Mouse (Mus musculus): ENCODE measurements around the gene Sept4.

Gene Sept4

DNA sequence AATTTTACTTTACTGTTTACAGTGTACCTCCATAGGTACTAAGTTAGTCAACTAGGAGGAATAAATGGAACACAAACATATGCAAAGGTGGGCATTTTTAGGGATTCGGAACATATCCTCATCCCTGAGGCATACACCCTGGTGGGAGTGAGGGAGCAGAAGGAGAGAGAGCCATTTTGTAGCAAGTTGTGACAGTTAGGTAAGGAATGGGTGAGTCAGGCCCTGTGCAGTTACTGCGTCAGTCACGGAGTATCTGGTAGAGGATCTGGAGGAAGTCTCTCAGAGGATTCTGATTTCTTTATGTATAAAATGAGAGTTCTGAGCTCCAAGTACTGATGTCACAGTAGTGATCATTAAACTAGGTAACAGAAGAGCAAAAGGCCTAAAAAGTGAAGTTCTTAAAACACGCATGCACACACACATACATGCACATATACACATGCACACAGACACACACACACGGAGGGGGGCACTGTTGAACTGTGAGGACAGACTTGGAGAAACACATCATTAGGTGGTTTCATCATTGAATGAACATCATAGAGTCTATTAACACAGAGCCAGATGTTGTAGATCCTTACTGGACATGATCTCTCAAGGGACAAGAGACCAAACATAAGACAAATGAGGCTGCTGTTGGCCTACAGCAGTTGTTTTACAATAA lies 18.6 kb downstream of the Sept4 start:
- Histone ChIP-seq H3K36me3 (ENCODE audit: control insufficient read depth, insufficient read depth, low read length, poor library complexity, severe bottlenecking) (no peaks in the 10 kb centered on the region), H3K27me3 (ENCODE audit: control insufficient read depth, insufficient read depth, low read length, poor library complexity, severe bottlenecking) (no peaks in the 10 kb centered on the region)
- DNase-seq (ENCODE audit: low read depth, low spot score) = no peak

DNA sequence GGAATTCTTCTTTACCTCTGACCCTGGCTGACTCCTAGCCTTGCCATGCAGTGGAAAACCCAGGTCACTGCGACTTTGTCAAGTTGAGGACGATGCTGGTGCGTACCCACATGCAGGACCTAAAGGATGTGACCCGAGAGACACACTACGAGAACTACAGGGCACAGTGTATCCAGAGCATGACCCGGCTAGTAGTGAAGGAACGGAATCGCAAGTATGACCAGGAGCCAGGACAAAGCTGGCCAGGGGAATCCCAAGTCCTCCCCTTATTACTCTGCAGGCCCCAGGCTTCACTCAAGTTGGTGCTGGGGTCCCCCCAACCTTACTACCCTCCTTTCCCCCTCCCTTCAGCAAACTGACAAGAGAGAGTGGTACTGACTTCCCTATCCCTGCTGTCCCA lies 20.9 kb downstream of the Sept4 start:
- H3K36me3 ChIP-seq (ENCODE audit: control insufficient read depth, insufficient read depth, low read length, poor library complexity, severe bottlenecking) = no peaks in the 10 kb centered on the region
- no peaks in the 10 kb centered on the region for H3K27me3 ChIP-seq (ENCODE audit: control insufficient read depth, insufficient read depth, low read length, poor library complexity, severe bottlenecking)
- DNase-seq (ENCODE audit: low read depth, low spot score) = no peak

DNA sequence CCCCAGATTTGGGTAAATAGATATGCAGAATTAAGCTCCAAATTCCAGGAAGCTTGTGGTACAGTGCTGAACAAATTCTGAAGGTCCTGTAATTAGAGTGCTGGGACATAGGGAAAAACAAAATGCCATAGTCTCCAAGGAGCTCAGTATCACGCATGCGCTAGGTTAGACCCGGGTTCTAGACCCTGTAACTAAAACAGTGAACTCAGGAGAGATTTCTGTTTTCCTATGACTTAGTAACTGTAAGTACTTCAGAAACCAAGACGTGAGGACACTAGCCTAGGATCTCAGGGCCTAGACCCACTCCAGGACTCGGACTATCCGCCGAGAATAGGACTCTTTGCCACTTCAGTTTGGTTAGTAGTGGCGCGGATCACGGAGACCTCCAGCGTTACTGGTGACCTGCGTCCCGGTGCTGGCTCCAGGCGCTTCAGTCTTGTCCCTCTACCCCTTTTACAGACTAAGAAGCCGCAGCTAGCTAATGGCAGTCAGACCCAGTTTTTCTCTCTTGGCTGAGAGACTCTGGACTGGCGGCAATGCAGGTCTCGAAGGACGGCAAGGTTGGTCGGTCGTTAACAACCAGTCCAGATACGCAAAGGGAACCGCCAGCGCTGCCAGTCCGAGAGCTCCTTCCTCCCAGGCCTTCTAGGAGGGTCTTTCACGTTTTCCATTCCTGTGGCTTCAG lies 22.3 kb downstream of the Sept4 start:
- no peaks in the 10 kb centered on the region for H3K36me3 ChIP-seq (ENCODE audit: control insufficient read depth, insufficient read depth, low read length, poor library complexity, severe bottlenecking)
- no peak for DNase-seq (ENCODE audit: low read depth, low spot score)
- no peaks in the 10 kb centered on the region for H3K27me3 ChIP-seq (ENCODE audit: control insufficient read depth, insufficient read depth, low read length, poor library complexity, severe bottlenecking)

DNA sequence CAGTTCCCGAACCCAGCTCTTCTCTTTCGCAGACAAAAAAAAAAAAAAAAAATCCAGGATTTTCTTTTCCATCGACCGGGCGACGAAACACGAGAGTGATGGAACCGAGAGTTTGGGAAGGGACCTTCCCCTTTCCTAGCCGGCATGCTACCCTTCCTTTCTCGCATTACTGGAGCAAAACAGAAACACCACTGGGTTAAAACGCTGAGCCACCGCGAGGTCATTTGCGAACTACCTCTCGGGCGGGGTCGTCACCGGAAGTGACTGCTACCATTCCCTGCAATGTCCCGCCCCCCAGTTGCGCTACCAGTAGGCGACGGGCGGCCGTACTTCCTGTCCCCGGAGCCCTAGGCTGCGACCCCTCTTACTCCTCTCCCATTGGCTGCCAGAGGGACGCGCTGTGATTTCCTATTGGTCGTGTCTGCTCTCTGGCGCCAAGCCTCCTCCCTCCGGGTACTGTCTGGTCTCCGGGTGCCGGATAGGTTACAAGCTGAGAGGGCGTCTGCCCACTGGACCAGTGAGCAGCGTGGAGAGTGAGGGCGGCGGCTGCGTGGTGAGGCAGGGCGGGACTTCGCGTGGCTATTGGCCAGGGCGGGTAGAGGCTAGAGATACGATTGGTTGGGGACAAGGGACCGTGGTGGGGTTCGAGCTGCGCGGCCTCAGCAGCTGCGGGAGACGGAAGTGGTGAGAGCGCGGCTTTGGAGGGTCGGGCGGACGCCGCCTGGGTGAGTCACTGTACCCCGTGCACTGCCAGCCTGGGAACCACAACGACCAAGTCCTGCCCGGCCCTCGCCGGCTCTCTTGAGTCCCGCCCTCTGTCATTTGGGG lies 23.0 kb downstream of the Sept4 start, which contains the start of gene Mtmr4:
Gene Mtmr4 (plus strand): TSS at position 637 of the 828 bp plus-strand sequence.
- Histone ChIP-seq H3K36me3 (ENCODE audit: control insufficient read depth, insufficient read depth, low read length, poor library complexity, severe bottlenecking) (no peaks in the 10 kb centered on the region; the same call in 1 of the 2 replicates), H3K27me3 (ENCODE audit: control insufficient read depth, insufficient read depth, low read length, poor library complexity, severe bottlenecking) (no peaks in the 10 kb centered on the region)
- peak; percentile 99 for DNase-seq (ENCODE audit: low read depth, low spot score)

DNA sequence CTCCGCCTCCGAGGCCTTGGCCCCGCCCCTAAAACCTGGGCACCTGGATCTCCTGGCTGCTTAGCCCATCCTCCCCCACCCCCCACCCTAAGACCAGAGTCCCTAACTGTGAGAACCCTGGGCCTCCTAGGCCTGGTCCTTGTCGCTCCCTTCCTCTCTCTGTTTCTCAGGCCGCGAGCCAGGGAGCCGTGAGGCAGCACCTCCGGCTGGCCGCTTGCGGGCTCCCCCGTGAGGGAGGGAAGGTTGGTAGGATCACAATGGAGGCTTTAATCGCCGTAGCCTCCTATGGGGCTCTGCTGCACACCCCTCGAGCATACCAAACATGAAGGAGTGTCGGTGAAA lies 23.6 kb downstream of the Sept4 start:
- H3K27me3 ChIP-seq (ENCODE audit: control insufficient read depth, insufficient read depth, low read length, poor library complexity, severe bottlenecking) = no peaks in the 10 kb centered on the region
- no peak for DNase-seq (ENCODE audit: low read depth, low spot score)
- H3K36me3 ChIP-seq (ENCODE audit: control insufficient read depth, insufficient read depth, low read length, poor library complexity, severe bottlenecking) = no peaks in the 10 kb centered on the region; the same call in 1 of the 2 replicates

DNA sequence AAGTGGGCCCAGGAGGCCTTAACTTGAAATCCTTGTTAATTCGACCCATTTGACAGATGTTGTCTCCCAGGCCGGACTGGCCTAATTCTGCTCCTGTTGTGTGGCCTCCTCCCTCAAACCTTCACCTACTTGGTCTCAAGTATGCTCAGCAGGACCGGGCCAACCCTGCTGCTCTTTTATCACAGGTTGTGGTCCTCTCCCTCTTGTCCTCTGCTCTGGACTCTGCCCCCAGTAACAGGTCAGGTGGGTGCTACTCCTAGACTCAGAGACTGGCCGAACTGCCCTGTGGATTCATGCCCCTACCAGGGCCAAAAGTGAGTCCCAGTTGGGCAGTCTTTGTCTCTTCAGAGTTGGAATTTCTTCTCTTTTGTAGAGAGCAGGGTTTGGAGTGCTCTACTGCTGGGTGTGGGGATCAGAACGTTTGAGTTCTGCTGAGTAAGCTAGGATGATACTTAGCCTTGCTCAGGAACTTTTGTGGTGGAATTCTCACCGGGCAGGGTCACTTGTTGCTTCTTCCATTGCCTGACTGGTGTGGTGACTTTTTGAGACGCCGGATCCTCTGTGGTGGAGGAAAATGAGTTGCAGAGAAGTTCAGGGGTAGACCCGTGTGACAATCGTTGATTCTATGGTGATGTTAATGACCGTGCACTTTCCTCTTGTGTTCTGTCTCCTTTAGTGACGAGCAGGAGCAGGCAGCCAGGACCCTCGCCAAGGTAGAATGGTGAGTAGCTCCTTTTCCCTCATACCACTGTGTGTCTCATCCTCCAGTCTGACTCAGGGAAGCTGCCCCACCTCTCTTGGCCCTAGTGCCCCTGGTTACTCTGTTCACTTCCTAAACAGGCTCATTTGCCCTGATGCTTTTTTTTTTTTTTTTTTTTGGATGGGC lies 24.3 kb downstream of the Sept4 start:
- no peaks in the 10 kb centered on the region; the same call in 1 of the 2 replicates for H3K36me3 ChIP-seq (ENCODE audit: control insufficient read depth, insufficient read depth, low read length, poor library complexity, severe bottlenecking)
- H3K27me3 ChIP-seq (ENCODE audit: control insufficient read depth, insufficient read depth, low read length, poor library complexity, severe bottlenecking) = no peaks in the 10 kb centered on the region
- DNase-seq (ENCODE audit: low read depth, low spot score) = no peak

DNA sequence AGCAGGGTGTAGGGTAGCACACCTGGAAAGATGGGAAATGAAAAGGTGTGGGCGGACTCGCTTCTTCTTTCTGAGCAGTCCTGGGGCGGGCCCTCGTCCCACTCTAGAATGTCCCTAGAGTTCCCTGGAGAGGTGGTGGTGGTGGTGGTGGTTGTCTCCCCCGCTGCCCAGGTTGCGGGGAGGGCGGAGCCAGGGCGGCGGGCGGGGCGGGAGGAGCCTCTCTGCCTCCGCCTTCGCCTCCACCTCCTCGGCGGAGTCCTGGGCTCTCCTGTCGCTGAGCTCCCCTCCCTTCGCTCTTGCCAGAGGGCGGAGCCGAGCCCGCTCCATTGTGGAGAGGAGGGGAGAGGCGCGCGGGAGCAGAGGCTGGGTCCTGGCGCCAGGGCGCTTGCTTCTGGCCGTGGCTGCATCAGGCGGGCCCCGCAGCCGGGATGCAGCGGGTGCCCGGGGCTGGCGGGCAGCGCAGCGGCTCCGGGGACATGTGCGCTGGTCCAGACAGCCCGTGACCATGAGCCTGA lies 26.7 kb downstream of the Sept4 start:
- DNase-seq (ENCODE audit: low read depth, low spot score) = peak; percentile 74
- peaks cover 8% of the 10 kb centered on the region; the same call in 1 of the 2 replicates for H3K36me3 ChIP-seq (ENCODE audit: control insufficient read depth, insufficient read depth, low read length, poor library complexity, severe bottlenecking)
- no peaks in the 10 kb centered on the region for H3K27me3 ChIP-seq (ENCODE audit: control insufficient read depth, insufficient read depth, low read length, poor library complexity, severe bottlenecking)

DNA sequence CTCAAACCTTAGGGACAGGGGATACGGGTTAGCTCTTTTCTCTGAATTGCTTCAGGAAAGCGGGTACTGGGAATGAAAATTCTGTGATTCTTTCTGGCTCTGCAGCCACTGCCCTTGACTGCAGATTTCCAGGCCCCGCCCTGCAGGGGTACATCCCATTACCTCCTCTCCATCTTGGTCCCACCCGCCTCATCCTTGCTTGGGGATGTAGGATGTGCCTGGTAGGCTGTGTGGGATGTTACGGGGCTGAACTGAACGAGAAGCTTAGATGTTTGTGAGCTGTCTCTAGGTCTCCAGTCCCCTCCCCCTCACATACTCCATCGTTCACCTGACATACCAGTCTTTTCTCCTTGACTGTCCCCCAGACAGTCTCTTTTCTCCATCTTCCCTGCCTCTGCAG lies 27.3 kb downstream of the Sept4 start:
- Histone ChIP-seq H3K36me3 (ENCODE audit: control insufficient read depth, insufficient read depth, low read length, poor library complexity, severe bottlenecking) (peaks cover 8% of the 10 kb centered on the region; the same call in 1 of the 2 replicates), H3K27me3 (ENCODE audit: control insufficient read depth, insufficient read depth, low read length, poor library complexity, severe bottlenecking) (no peaks in the 10 kb centered on the region)
- no peak for DNase-seq (ENCODE audit: low read depth, low spot score)

DNA sequence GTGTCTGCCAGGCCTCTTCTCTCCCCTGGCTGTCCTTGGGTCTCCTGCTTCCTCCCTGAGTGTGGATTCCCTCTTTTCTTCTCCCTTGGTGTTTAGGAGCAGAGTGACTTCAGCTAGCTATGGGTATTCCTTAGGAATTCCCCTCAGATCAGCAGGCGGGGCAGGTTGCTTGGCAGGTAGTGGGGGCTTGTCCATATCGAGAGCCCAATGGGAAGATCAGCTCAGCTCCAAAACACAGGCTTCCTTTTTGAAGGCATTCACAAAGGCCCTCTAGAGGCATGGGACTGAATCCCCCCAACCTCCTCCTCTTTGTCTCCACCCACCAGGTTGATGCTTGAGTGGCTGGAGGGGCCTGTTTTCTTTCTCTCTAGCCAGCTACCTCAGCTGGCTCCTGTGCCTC lies 27.8 kb downstream of the Sept4 start:
- DNase-seq (ENCODE audit: low read depth, low spot score) = no peak
- Histone ChIP-seq H3K36me3 (ENCODE audit: control insufficient read depth, insufficient read depth, low read length, poor library complexity, severe bottlenecking) (peaks cover 11% of the 10 kb centered on the region), H3K27me3 (ENCODE audit: control insufficient read depth, insufficient read depth, low read length, poor library complexity, severe bottlenecking) (no peaks in the 10 kb centered on the region)

DNA sequence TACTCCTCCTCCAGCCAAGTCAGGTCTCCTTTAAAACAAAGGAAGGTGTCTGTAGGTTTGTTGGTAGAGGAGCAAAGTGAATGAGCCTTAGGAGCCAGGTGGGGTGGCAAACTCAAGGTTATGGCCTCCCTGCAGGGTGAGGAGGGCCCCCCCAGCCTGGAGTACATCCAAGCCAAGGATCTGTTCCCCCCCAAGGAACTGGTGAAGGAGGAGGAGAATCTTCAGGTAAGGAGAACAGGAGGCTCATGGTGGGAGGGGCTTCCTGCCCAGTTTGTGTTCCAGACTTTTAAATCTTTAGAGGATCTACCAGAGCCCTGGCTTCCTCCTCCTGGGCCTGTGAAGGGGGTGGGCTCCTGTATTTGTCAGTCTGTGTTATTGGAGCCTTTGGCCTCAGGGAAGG lies 28.4 kb downstream of the Sept4 start:
- Histone ChIP-seq H3K36me3 (ENCODE audit: control insufficient read depth, insufficient read depth, low read length, poor library complexity, severe bottlenecking) (peaks cover 16% of the 10 kb centered on the region), H3K27me3 (ENCODE audit: control insufficient read depth, insufficient read depth, low read length, poor library complexity, severe bottlenecking) (no peaks in the 10 kb centered on the region)
- DNase-seq (ENCODE audit: low read depth, low spot score) = no peak

DNA sequence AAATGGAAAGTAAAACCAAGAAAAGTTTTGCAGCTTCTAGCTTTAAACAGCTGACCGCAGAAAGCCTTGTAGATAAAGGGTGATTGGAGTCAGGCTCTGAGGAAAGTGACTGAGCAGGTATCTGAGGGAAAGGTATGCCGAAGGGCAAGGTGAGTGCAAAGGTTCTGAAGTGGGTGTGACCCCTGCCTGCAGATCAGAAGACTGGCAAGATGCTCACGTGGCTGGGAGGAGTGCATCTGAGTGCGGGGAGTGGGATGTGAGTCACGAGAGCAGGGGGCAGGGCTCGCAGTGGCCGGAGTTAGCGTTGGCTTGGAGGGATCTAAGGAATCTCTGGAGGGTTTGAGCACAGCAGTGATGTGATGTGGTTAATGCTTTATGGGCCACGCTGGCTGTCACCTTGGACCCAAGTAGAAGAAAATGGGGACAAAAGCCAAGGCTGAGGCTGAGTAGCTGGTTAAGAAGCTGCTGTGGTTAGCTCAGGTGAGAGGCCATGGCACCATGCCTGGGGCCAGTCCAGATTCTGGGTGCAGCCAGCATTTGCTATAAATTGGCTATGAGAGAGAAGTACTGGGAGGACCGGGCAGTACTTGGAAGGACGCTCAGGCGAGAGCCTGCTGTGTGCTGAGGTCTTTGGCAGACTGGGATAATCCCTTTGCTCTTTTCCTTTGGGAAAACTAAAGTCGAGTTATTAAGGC lies 30.8 kb downstream of the Sept4 start:
- no peak for DNase-seq (ENCODE audit: low read depth, low spot score)
- no peaks in the 10 kb centered on the region for H3K27me3 ChIP-seq (ENCODE audit: control insufficient read depth, insufficient read depth, low read length, poor library complexity, severe bottlenecking)

DNA sequence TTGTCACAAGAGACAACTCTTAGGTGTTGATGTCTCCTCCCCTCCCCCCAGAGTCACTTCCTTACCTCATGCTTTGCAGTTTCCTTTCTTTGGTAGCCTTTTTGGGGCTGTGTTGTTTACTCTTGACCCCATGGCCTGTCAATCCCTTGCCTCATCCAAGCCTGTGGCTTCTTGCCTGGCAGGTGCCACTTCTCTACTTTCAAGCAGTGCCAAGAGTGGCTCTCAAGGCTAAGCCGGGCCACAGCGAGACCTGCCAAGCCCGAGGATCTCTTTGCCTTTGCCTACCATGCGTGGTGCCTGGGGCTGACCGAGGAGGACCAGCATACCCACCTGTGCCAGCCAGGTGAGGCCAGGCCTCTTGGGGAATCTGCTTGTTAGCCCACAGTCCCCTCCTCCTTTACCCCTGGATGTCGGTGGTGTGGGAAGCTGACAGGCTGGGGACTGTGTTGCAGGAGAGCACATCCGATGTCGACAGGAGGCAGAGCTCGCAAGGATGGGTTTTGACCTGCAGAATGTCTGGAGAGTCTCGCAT lies 31.7 kb downstream of the Sept4 start:
- DNase-seq (ENCODE audit: low read depth, low spot score) = no peak
- Histone ChIP-seq H3K36me3 (ENCODE audit: control insufficient read depth, insufficient read depth, low read length, poor library complexity, severe bottlenecking) (peaks cover 25% of the 10 kb centered on the region), H3K27me3 (ENCODE audit: control insufficient read depth, insufficient read depth, low read length, poor library complexity, severe bottlenecking) (no peaks in the 10 kb centered on the region)

More for the DNA sequence above, 30.8 kb downstream of the Sept4 start:
- H3K36me3 ChIP-seq (ENCODE audit: control insufficient read depth, insufficient read depth, low read length, poor library complexity, severe bottlenecking) = peaks cover 21% of the 10 kb centered on the region

DNA sequence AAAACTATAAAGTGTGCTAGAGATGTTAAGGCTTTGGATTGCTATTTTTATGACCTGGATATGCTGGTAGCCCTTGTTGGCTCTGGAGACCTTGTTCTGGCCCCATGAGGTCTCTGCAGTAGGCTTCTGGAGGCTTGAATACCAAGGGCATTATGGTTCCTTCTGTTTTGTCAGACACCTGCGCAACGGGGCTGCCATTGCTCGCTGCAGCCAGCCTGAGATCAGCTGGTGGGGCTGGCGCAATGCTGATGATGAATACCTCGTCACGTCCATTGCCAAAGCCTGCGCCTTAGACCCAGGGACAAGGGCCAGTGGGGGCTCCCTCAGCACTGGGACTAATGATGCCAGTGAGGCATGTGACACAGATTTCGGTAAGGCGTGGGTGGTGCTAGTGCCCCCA lies 33.5 kb downstream of the Sept4 start:
- DNase-seq (ENCODE audit: low read depth, low spot score) = no peak
- Histone ChIP-seq H3K27me3 (ENCODE audit: control insufficient read depth, insufficient read depth, low read length, poor library complexity, severe bottlenecking) (no peaks in the 10 kb centered on the region), H3K36me3 (ENCODE audit: control insufficient read depth, insufficient read depth, low read length, poor library complexity, severe bottlenecking) (peaks cover 27% of the 10 kb centered on the region)

All from splenic B cell, adult 2 months (primary cell).